Comparison of ENCODE assay signal across 22 mouse cellular contexts in genomic region chr6:117071857-117072256, GRCm38 (mm10).
DNase-seq lines count a peak whose midpoint lies in the region; ATAC-seq and TF ChIP-seq lines count a peak whose summit lies in the region.
"Had no signal": no experiment of that assay in that cellular context is flagged by ENCODE, and none has a peak within 500 bp of the region (broad histone marks: within the 10 kb centered on the region; RNA-seq: fewer than 3 reads in every experiment).

No protein-coding gene starts in this region.

- no peaks in the 10 kb centered on the region for H3K36me3 ChIP-seq in hindbrain, embryonic 16.5 days (ENCODE audit: control insufficient read depth, insufficient read depth, low read length)
- H3K36me3 ChIP-seq: embryonic facial prominence, embryonic 12.5 days; forebrain, embryonic 15.5 days; heart, embryonic 10.5 days; midbrain, embryonic 15.5 days; neural tube, embryonic 13.5 days had no signal

- H3K4me1 ChIP-seq in hindbrain, embryonic 16.5 days (ENCODE audit: control insufficient read depth, insufficient read depth, low read depth, low read length) = no peaks in the 10 kb centered on the region
- H3K4me1 ChIP-seq: forebrain, embryonic 15.5 days; heart, embryonic 10.5 days; midbrain, embryonic 15.5 days; neural tube, embryonic 13.5 days had no signal

- no peak overlapping the region for H3K27ac ChIP-seq in left cerebral cortex, adult 2 months
- H3K27ac ChIP-seq in hindbrain, embryonic 16.5 days (ENCODE audit: low read depth, low read length) = no peak overlapping the region
- H3K27ac ChIP-seq: embryonic facial prominence, embryonic 12.5 days; forebrain, embryonic 15.5 days; heart, embryonic 10.5 days; hindbrain, postnatal 0 days; midbrain, embryonic 15.5 days; neural tube, embryonic 13.5 days had no signal

- no peak overlapping the region for H3K4me3 ChIP-seq in left cerebral cortex, adult 2 months
- no peak overlapping the region for H3K4me3 ChIP-seq in hindbrain, embryonic 16.5 days (ENCODE audit: low read length)
- H3K4me3 ChIP-seq: embryonic facial prominence, embryonic 12.5 days; erythroblast, embryonic 14.5 days; forebrain, embryonic 15.5 days; heart, embryonic 10.5 days; midbrain, embryonic 15.5 days; neural tube, embryonic 13.5 days had no signal

- H3K4me2 ChIP-seq in hindbrain, embryonic 16.5 days (ENCODE audit: low read length) = no peak overlapping the region
- H3K4me2 ChIP-seq: embryonic facial prominence, embryonic 12.5 days; forebrain, embryonic 15.5 days; midbrain, embryonic 15.5 days; neural tube, embryonic 13.5 days had no signal

- no peaks in the 10 kb centered on the region for H3K27me3 ChIP-seq in hindbrain, embryonic 16.5 days (replicated peaks; ENCODE audit: control insufficient read depth, insufficient read depth, low read length)
- H3K27me3 ChIP-seq: embryonic facial prominence, embryonic 12.5 days; forebrain, embryonic 15.5 days; midbrain, embryonic 15.5 days; neural tube, embryonic 13.5 days; Patski had no signal

- 83% methylated on average over 8 of the region's 8 CpGs for WGBS in hindbrain, embryonic 16.5 days

- H3K9ac ChIP-seq in hindbrain, embryonic 16.5 days (ENCODE audit: low read depth, low read length) = no peak overlapping the region
- H3K9ac ChIP-seq: embryonic facial prominence, embryonic 12.5 days; forebrain, embryonic 15.5 days; midbrain, embryonic 15.5 days; neural tube, embryonic 13.5 days had no signal

- intact Hi-C loops in left cerebral cortex, postnatal 36 days (cut with DNase I) = no loop called here
- intact Hi-C loops in left cerebral cortex, adult 2 months (cut with DNase I) = loop anchor here (5.0 kb wide), 1 partner anchor 170 kb away; no protein-coding TSS in a partner anchor

- TF ChIP-seq CTCF in left cerebral cortex, adult 2 months (IDR thresholded peaks at IDR 0.05) = no peak

- no peaks in the 10 kb centered on the region for H3K9me3 ChIP-seq in hindbrain, embryonic 16.5 days (ENCODE audit: control insufficient read depth, low read length)
- H3K9me3 ChIP-seq: embryonic facial prominence, embryonic 12.5 days; forebrain, embryonic 15.5 days; heart, embryonic 10.5 days; midbrain, embryonic 15.5 days; neural tube, embryonic 13.5 days had no signal

- DNase-seq in frontal cortex, postnatal 36 days (ENCODE audit: low spot score in 2 of 2) = peak; percentile 4 to 14
- DNase-seq in frontal cortex, postnatal 10 days (ENCODE audit: low spot score in 2 of 2) = no peak
- peak; percentile 10 to 15 for DNase-seq in left cerebral cortex, postnatal 36 days (ENCODE audit: low spot score in 2 of 2)
- no peak for DNase-seq in left cerebral cortex, adult 2 months (ENCODE audit: extremely low spot score in 1 of 2, low spot score in 2 of 2)
- peak; percentile 66 for DNase-seq in brain, adult 2 months (ENCODE audit: low read depth, low spot score)
- peak; percentile 27 for DNase-seq in telencephalon, adult 2 months (ENCODE audit: low read depth, low spot score)
- DNase-seq: adrenal gland, adult 2 months; cerebellum, adult 18-20 months; kidney, adult 9 months; lung, postnatal 4 days; thymus, postnatal 4 days had no signal

- ATAC-seq in hindbrain, embryonic 16.5 days = no peak
- ATAC-seq: CD4-positive, CD25-positive, alpha-beta regulatory T cell, adult 4 months; forebrain, embryonic 15.5 days; hindbrain, postnatal 0 days; intestine, embryonic 16.5 days; midbrain, embryonic 15.5 days; Patski had no signal

Comparison
In these comparisons a context has a peak if more than half of its experiments do, and no peak if none do; other contexts are left out.
1. DNase-seq: peak in frontal cortex, postnatal 36 days (2 of 2), left cerebral cortex, postnatal 36 days (2 of 2), brain, adult 2 months (single experiment) and telencephalon, adult 2 months (single experiment); none in frontal cortex, postnatal 10 days (0 of 2) and left cerebral cortex, adult 2 months (0 of 2).